Mouse (Mus musculus) lung, postnatal 10 days (tissue): ENCODE results near the gene Rbmy.
"Not testable (repeated sequence)": the region's sequence is repeated elsewhere in the genome, so short reads cannot be mapped to it uniquely, and the experiment has no call there.

Experiments used
- DNase-seq: peaks from one replicate; pipeline ENCODE4 v3.0.0; 2021

The Rbmy gene

GRCm38 (mm10) chrY:2830380-2830779, at the start of gene Rbmy, which contains the start of gene Gm10256:
Rbmy (plus strand) TSS chrY:2830680.
Gm10256 (plus strand) TSS chrY:2830699.
- DNase-seq: not testable (repeated sequence)

GRCm38 (mm10) chrY:2796105-2796504, 34.4 kb upstream of the Rbmy start, which contains the start of gene Gm4064:
Gm4064 (minus strand) TSS chrY:2796205.
- DNase-seq: not testable (repeated sequence)
